Mouse (Mus musculus) C2C12 (cell line): Measurements from ENCODE around the gene Gm10439. TPM values are rescaled to one million over a fixed set of nuclear protein-coding genes. Genes with fewer than 3 reads are reported as not detected.
"Not testable (repeated sequence)": the region's sequence is repeated elsewhere in the genome, so short reads cannot be mapped to it uniquely, and the experiment has no call there.

Experiments used
- H3K27me3 ChIP-seq: one replicate; pipeline ENCODE4 v1.6.1; 2011; ENCODE audit not compliant: control insufficient read depth, insufficient read depth, insufficient read length
- H3K36me3 ChIP-seq: one replicate; pipeline ENCODE4 v1.6.1; 2011; ENCODE audit not compliant: control insufficient read depth, insufficient read depth
- H3K4me3 ChIP-seq: one replicate; pipeline ENCODE4 v1.5.1; 2011; ENCODE audit warnings: mild to moderate bottlenecking, control low read depth; ENCODE audit not compliant: poor library complexity, insufficient read depth, severe bottlenecking
- H3K79me2 ChIP-seq: one replicate; pipeline ENCODE4 v1.6.1; 2011; ENCODE audit not compliant: control insufficient read depth, insufficient read depth
- H3K79me3 ChIP-seq: one replicate; pipeline ENCODE4 v1.6.1; 2011; ENCODE audit warnings: low read depth, control low read depth
- H3ac ChIP-seq: one replicate; pipeline ENCODE3; 2011; ENCODE audit warnings: low read depth; ENCODE audit not compliant: control insufficient read depth, insufficient read length
- long read RNA-seq, 2 experiments: library from polyadenylated mRNA; unstranded; transcript quantifications; one replicate each; pipeline ENCODE4 v2.0.0; 2019 to 2020
- polyA plus RNA-seq: library from polyadenylated mRNA; unstranded; fragments of >200 nt; fragmentation: generic; extraction: Trizol; gene quantifications from one replicate; pipeline ENCODE4 v1.2.1, GENCODE M21; 2012; ENCODE audit warnings: missing spikeins

The Gm10439 gene
- not detected for polyA plus RNA-seq
- long read RNA-seq, experiment 1 = 0 reads
- long read RNA-seq, experiment 2 = 0 reads

DNA sequence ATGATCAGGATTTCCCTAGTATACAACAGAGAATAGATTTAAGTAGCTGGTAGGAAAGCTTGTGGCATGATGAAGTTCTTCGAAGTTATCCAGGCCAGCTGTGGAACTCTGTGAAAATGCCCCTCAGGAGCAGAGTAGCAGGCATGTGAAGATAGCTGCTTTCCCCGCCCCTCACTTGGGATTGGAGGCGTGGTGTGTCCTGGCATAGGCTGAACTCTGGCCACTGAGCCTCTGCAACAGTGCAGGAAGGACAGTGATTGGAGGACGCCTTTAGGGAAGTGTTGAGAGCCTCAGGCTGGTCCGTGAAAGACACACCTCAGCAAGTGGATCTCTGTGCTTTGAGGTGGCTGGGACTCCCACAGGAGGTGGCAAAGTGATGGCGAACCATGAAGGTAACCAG, at the start of gene Gm10439:
Gene Gm10439, plus strand, starts transcription at position 301 of the 400 bp plus-strand sequence.
- not testable (repeated sequence) for H3K36me3 ChIP-seq, H3K79me3 ChIP-seq, H3ac ChIP-seq, H3K4me3 ChIP-seq, H3K79me2 ChIP-seq, H3K27me3 ChIP-seq

Other genes starting within 250 kb of the Gm10439 start
- gene Gm15085, start 147.0 kb upstream of the Gm10439 start, polyA plus RNA-seq = not detected
- gene Gm15097, start 189.9 kb downstream of the Gm10439 start, polyA plus RNA-seq = 0.20 TPM